Mouse (Mus musculus): ENCODE measurements at regions not wholly inside any gene's neighbourhood (a gene's known extent, or its start where the extent isn't known, plus 50 kb on each side); places are given as distances from the start of the nearest gene placed in this dataset.

GRCm38 (mm10) chr13:45242261-45242660 is 147.3 kb upstream of the Mylip start:
- no peak for TF ChIP-seq POLR2A (IDR thresholded peaks at IDR 0.05; ENCODE audit: extremely low read depth, insufficient read depth, low read length)
- no peak for TF ChIP-seq CTCF (IDR thresholded peaks at IDR 0.05; ENCODE audit: low read depth, low read length)

Data from liver, adult 2 months (tissue).